7 mouse cellular contexts compared by ENCODE assay signal in genomic region chr5:115489699-115490637, GRCm38 (mm10). TPM values are rescaled to one million over a fixed set of nuclear protein-coding genes. Genes with fewer than 3 reads are reported as not detected.
DNase-seq lines count a peak whose midpoint lies in the region; ATAC-seq lines count a peak whose summit lies in the region.

No protein-coding gene starts in this region.

- H3K9me3 ChIP-seq in intestine, embryonic 16.5 days (ENCODE audit: control insufficient read depth, low read length): no peaks in the 10 kb centered on the region
- H3K9me3 ChIP-seq in midbrain, embryonic 11.5 days (ENCODE audit: control insufficient read depth, low read length): no peaks in the 10 kb centered on the region

- H3K4me2 ChIP-seq in intestine, embryonic 16.5 days (ENCODE audit: low read depth, low read length): peak overlapping the region; percentile 75
- H3K4me2 ChIP-seq in midbrain, embryonic 11.5 days: peak overlapping the region; percentile 36

- peak; percentile 85 for ATAC-seq in intestine, embryonic 16.5 days
- peak; percentile 86 for ATAC-seq in midbrain, embryonic 11.5 days (ENCODE audit: low FRiP score)

- peak overlapping the region; percentile 82 for H3K9ac ChIP-seq in intestine, embryonic 16.5 days (ENCODE audit: low read depth, low read length)
- peak overlapping the region; percentile 90 for H3K9ac ChIP-seq in midbrain, embryonic 11.5 days (ENCODE audit: low read length)

- intact Hi-C loops in gastrocnemius, postnatal 36 days (cut with DNase I): no loop called here
- intact Hi-C loops in left cerebral cortex, postnatal 36 days (cut with DNase I): no loop called here

- H3K27ac ChIP-seq in intestine, embryonic 16.5 days (ENCODE audit: low read length): peak overlapping the region; percentile 100
- peak overlapping the region; percentile 100 for H3K27ac ChIP-seq in midbrain, embryonic 11.5 days (ENCODE audit: low read depth, low read length)

- peak overlapping the region; percentile 46 for H3K4me3 ChIP-seq in intestine, embryonic 16.5 days (ENCODE audit: low read length)
- peak overlapping the region; percentile 19 for H3K4me3 ChIP-seq in midbrain, embryonic 11.5 days (ENCODE audit: low read depth, low read length)

- WGBS in intestine, embryonic 16.5 days: under 1% methylated on average over 50 of the region's 50 CpGs
- WGBS in midbrain, embryonic 11.5 days: under 1% methylated on average over 50 of the region's 50 CpGs

- no peaks in the 10 kb centered on the region for H3K36me3 ChIP-seq in intestine, embryonic 16.5 days (ENCODE audit: control insufficient read depth, insufficient read depth, low read length)
- no peaks in the 10 kb centered on the region for H3K36me3 ChIP-seq in midbrain, embryonic 11.5 days (ENCODE audit: control insufficient read depth, insufficient read depth, low read length)

- peak; percentile 89 for DNase-seq in adrenal gland, adult 2 months
- DNase-seq in embryo, embryonic 11 days: peak; percentile 92
- DNase-seq in gastrocnemius, postnatal 36 days: peak; percentile 82 to 90
- peak; percentile 88 to 89 for DNase-seq in left cerebral cortex, postnatal 36 days (ENCODE audit: low spot score in 2 of 2)
- DNase-seq in midbrain, embryonic 11.5 days (ENCODE audit: low spot score, missing footprints): peak; percentile 98
- peak; percentile 97 for DNase-seq in skeletal muscle tissue, adult 2 months (ENCODE audit: low read depth, low spot score)

- no peaks in the 10 kb centered on the region for H3K27me3 ChIP-seq in intestine, embryonic 16.5 days (replicated peaks; ENCODE audit: control insufficient read depth, insufficient read depth, low read length)
- H3K27me3 ChIP-seq in midbrain, embryonic 11.5 days (ENCODE audit: control insufficient read depth, insufficient read depth, low read length): no peaks in the 10 kb centered on the region

- H3K4me1 ChIP-seq in intestine, embryonic 16.5 days (ENCODE audit: control insufficient read depth, insufficient read depth, low read length): peaks cover 21% of the 10 kb centered on the region
- peaks cover 12% of the 10 kb centered on the region for H3K4me1 ChIP-seq in midbrain, embryonic 11.5 days (ENCODE audit: control insufficient read depth, insufficient read depth, low read length)

RNA-seq across cellular contexts. Expression of gene Sirt4, which starts 5.4 kb away (rescaled TPM):
- 10 to 100 TPM; 15.1 to 28.0 TPM for total RNA-seq in adrenal gland, adult 2 months (2021)
- 47.4 and 61.7 TPM in 2 replicates for polyA plus RNA-seq in adrenal gland, adult 2 months (2012; rRNA removed)
- total RNA-seq in gastrocnemius, postnatal 36 days (2021): 10 to 100 TPM; 11.2 to 12.2 TPM
- 20.4 and 23.1 TPM in 2 replicates for polyA plus RNA-seq in intestine, embryonic 16.5 days (2015; fragmentation: Nextera tagmentation; extraction: Ambion mirVana)
- 10 to 100 TPM; 19.7 to 51.7 TPM for total RNA-seq in left cerebral cortex, postnatal 36 days (2021)
- polyA plus RNA-seq in midbrain, embryonic 11.5 days (2014; fragmentation: Nextera tagmentation; extraction: Ambion mirVana): 16.2 and 18.9 TPM in 2 replicates

RNA-seq across cellular contexts. Expression of gene Pxn, which starts 16.5 kb away (rescaled TPM):
- 10 to 100 TPM; 39.4 to 47.2 TPM for total RNA-seq in adrenal gland, adult 2 months (2021)
- polyA plus RNA-seq in adrenal gland, adult 2 months (2012; rRNA removed): 66.9 and 67.5 TPM in 2 replicates
- 10 to 100 TPM; 78.1 to 80.7 TPM for total RNA-seq in gastrocnemius, postnatal 36 days (2021)
- 71.9 and 88.2 TPM in 2 replicates for polyA plus RNA-seq in intestine, embryonic 16.5 days (2015; fragmentation: Nextera tagmentation; extraction: Ambion mirVana)
- total RNA-seq in left cerebral cortex, postnatal 36 days (2021): 10 to 100 TPM; 15.1 to 24.7 TPM
- 7.3 and 7.7 TPM in 2 replicates for polyA plus RNA-seq in midbrain, embryonic 11.5 days (2014; fragmentation: Nextera tagmentation; extraction: Ambion mirVana)

RNA-seq across cellular contexts. Expression of gene Pla2g1b, which starts 23.9 kb away (rescaled TPM):
- total RNA-seq in adrenal gland, adult 2 months (2021): not detected
- 7.6 TPM in 1 of 2 replicates, not detected in the other for polyA plus RNA-seq in adrenal gland, adult 2 months (2012; rRNA removed)
- total RNA-seq in gastrocnemius, postnatal 36 days (2021): not detected
- polyA plus RNA-seq in intestine, embryonic 16.5 days (2015; fragmentation: Nextera tagmentation; extraction: Ambion mirVana): 1.2 and 1.3 TPM in 2 replicates
- total RNA-seq in left cerebral cortex, postnatal 36 days (2021): not detected
- not detected in 2 replicates for polyA plus RNA-seq in midbrain, embryonic 11.5 days (2014; fragmentation: Nextera tagmentation; extraction: Ambion mirVana)

Comparison
In these comparisons a context has a peak if more than half of its experiments do, and no peak if none do; other contexts are left out.
1. Peak in every context shown above with its lines: DNase-seq, ATAC-seq, H3K4me3 ChIP-seq and H3K27ac ChIP-seq.